ENCODE assay signal across 8 mouse cellular contexts in the genomic region with DNA sequence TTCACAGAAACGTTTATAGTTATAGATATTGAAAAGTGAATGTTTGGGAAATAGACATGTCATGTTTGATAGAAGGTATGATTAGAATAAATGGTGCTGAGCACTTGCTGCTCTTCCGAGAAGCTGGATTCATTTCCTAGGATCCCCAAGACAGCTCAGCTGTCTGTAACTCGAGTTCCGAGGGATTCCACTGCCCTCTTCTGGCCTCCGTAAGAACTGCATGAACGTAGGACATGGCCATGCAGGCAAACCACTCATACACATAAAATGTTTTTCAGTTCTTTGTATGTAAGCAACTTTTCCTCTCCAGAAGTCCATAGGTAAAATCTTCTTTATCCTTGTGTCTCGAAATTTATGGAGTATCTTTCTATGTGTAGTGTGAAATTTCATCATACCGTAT. TPM values are rescaled to one million over a fixed set of nuclear protein-coding genes. Genes with fewer than 3 reads are reported as not detected.
DNase-seq lines count a peak whose midpoint lies in the region; ATAC-seq lines count a peak whose summit lies in the region.

No protein-coding gene starts in this region.

- intact Hi-C loops in gastrocnemius, postnatal 36 days (cut with DNase I), result no loop called here

- DNase-seq in CD4-positive, CD25-positive, alpha-beta regulatory T cell, adult 2 months (ENCODE audit: low read depth, low spot score), result peak; percentile 61
- DNase-seq in adrenal gland, adult 18-20 months (ENCODE audit: low spot score in 2 of 2), result peak; percentile 58 to 62
- peak; percentile 77 for DNase-seq in embryo, embryonic 10.5 days (ENCODE audit: low spot score)
- DNase-seq in gastrocnemius, postnatal 36 days, result peak; percentile 46 to 55
- DNase-seq in layer of hippocampus, adult 8-10 months (ENCODE audit: low spot score in 2 of 2), result peak; percentile 37 to 62
- DNase-seq in lung, postnatal 36 days, result peak; percentile 82
- peak; percentile 8 to 37 for DNase-seq in spleen, postnatal 14 days (ENCODE audit: low spot score in 2 of 2)

- ATAC-seq in CD4-positive, CD25-positive, alpha-beta regulatory T cell, adult 4 months, result no peak

RNA-seq across cellular contexts. Expression of a gene that starts 50.6 kb away (rescaled TPM):
- polyA plus RNA-seq in CD4-positive, CD25-positive, alpha-beta regulatory T cell, adult 4 months (2017; shearing (Covaris generic)), result 10 to 100 TPM; 49.3 to 77.1 TPM
- 10 to 100 TPM; 88.4 to 93.2 TPM for total RNA-seq in adrenal gland, adult 18-20 months (2021)
- 10 to 100 TPM; 77.3 to 79.3 TPM for total RNA-seq in gastrocnemius, postnatal 36 days (2021)
- 100 to 1,000 TPM; 100 to 121 (median 113) TPM for total RNA-seq in layer of hippocampus, adult 8-10 months (2022)

Comparison
In these comparisons a context has a peak if more than half of its experiments do, and no peak if none do; other contexts are left out.
1. DNase-seq: peak in every context shown above with its lines; median percentile 82 in lung, postnatal 36 days; 77 in embryo, embryonic 10.5 days; 61 in CD4-positive, CD25-positive, alpha-beta regulatory T cell, adult 2 months; 60 in adrenal gland, adult 18-20 months; 50 in gastrocnemius, postnatal 36 days; 50 in layer of hippocampus, adult 8-10 months; 22 in spleen, postnatal 14 days.